8 mouse cellular contexts compared by ENCODE assay signal in genomic region chr2:60284467-60284821, GRCm38 (mm10). TPM values are rescaled to one million over a fixed set of nuclear protein-coding genes. Genes with fewer than 3 reads are reported as not detected.
A peak's percentile ranks its signal among the peaks of the same experiment; 100 is the strongest.
DNase-seq lines count a peak whose midpoint lies in the region; ATAC-seq lines count a peak whose summit lies in the region.

Cd302 (minus strand) TSS chr2:60284488.

- no peak within 1 kb of the TSS for H3K27ac ChIP-seq in forebrain, embryonic 13.5 days
- no peak within 1 kb of the TSS for H3K27ac ChIP-seq in neural tube, embryonic 13.5 days (replicated peaks)

- no peaks in the 10 kb centered on the region for H3K9me3 ChIP-seq in forebrain, embryonic 13.5 days (replicated peaks)
- no peaks in the 10 kb centered on the region for H3K9me3 ChIP-seq in neural tube, embryonic 13.5 days

- H3K4me3 ChIP-seq in forebrain, embryonic 13.5 days, result peak within 1 kb of the TSS; percentile 45
- peak within 1 kb of the TSS; percentile 42 for H3K4me3 ChIP-seq in neural tube, embryonic 13.5 days

- WGBS in forebrain, embryonic 13.5 days, result 66% methylated on average over 4 of the region's 4 CpGs
- 58% methylated on average over 4 of the region's 4 CpGs for WGBS in neural tube, embryonic 13.5 days

- peak within 1 kb of the TSS; percentile 64 for H3K9ac ChIP-seq in forebrain, embryonic 13.5 days
- H3K9ac ChIP-seq in neural tube, embryonic 13.5 days, result peak within 1 kb of the TSS; percentile 71

- ATAC-seq in forebrain, embryonic 13.5 days, result no peak
- no peak for ATAC-seq in neural tube, embryonic 13.5 days (ENCODE audit: low read depth)

- no peaks in the 10 kb centered on the region for H3K36me3 ChIP-seq in forebrain, embryonic 13.5 days (ENCODE audit: poor library complexity, severe bottlenecking)
- H3K36me3 ChIP-seq in neural tube, embryonic 13.5 days, result no peaks in the 10 kb centered on the region

- H3K4me1 ChIP-seq in forebrain, embryonic 13.5 days, result peaks cover 16% of the 10 kb centered on the region
- H3K4me1 ChIP-seq in neural tube, embryonic 13.5 days (replicated peaks), result peaks cover 15% of the 10 kb centered on the region; the same call in 1 of the 2 replicates

- intact Hi-C loops in left cerebral cortex, postnatal 14 days (cut with DNase I), result no loop called here

- peak within 1 kb of the TSS; percentile 92 for H3K4me2 ChIP-seq in forebrain, embryonic 13.5 days
- peak within 1 kb of the TSS; percentile 92 for H3K4me2 ChIP-seq in neural tube, embryonic 13.5 days

- peaks cover 17% of the 10 kb centered on the region for H3K27me3 ChIP-seq in forebrain, embryonic 13.5 days
- peaks cover 27% of the 10 kb centered on the region for H3K27me3 ChIP-seq in neural tube, embryonic 13.5 days

- DNase-seq in kidney, adult 9 months, result peak; percentile 68
- DNase-seq in kidney, postnatal 25 days, result no peak
- DNase-seq in adrenal gland, adult 2 months, result no peak
- no peak for DNase-seq in left cerebral cortex, postnatal 14 days (ENCODE audit: low spot score in 2 of 2)
- DNase-seq in spleen, postnatal 14 days (ENCODE audit: low spot score in 2 of 2), result no peak
- DNase-seq in cerebellum, adult 8-10 months, result no peak

RNA-seq across cellular contexts. Expression of gene Cd302, which starts in this region (rescaled TPM):
- 10 to 100 TPM; 32.0 to 44.6 TPM for total RNA-seq in adrenal gland, adult 2 months (2021)
- polyA plus RNA-seq in adrenal gland, adult 2 months (2012; rRNA removed), result 10.1 and 16.7 TPM in 2 replicates
- 7.5 and 9.1 TPM in 2 replicates for polyA plus RNA-seq in forebrain, embryonic 13.5 days (2015; fragmentation: Nextera tagmentation; extraction: Ambion mirVana)
- total RNA-seq in left cerebral cortex, postnatal 14 days (2021), result 10 to 100 TPM; 15.7 to 18.1 TPM
- 16.0 and 17.9 TPM in 2 replicates for polyA plus RNA-seq in neural tube, embryonic 13.5 days (2015; fragmentation: Nextera tagmentation; extraction: Ambion mirVana)
